Mouse (Mus musculus) kidney, embryonic 14.5 days (tissue): Measurements from ENCODE around the gene Xpo6. TPM values are rescaled to one million over a fixed set of nuclear protein-coding genes. Genes with fewer than 3 reads are reported as not detected.

Experiments used
- ATAC-seq: fragments of 200-750 bp; cut with Nextera tagmentation; 2 replicates; pipeline ENCODE4 v1.8.0; 2017; ENCODE audit warnings: moderate number of reproducible peaks, mild to moderate bottlenecking, moderate TSS enrichment, moderate library complexity; ENCODE audit not compliant: low FRiP score, low TSS enrichment
- H3K27ac ChIP-seq: fragments of 300-500 bp; sonication (generic); 2 replicates; pipeline ENCODE4 v1.5.1; 2014; ENCODE audit warnings: low read depth, mild to moderate bottlenecking, low read length, moderate library complexity, mixed read lengths
- H3K27me3 ChIP-seq: fragments of 300-500 bp; sonication (generic); 2 replicates; pipeline ENCODE4 v1.6.1; 2014; ENCODE audit warnings: mild to moderate bottlenecking, low read length; ENCODE audit not compliant: control insufficient read depth, insufficient read depth
- H3K36me3 ChIP-seq: fragments of 300-500 bp; sonication (generic); 2 replicates; pipeline ENCODE4 v1.6.1; 2014; ENCODE audit warnings: low read length, mixed read lengths; ENCODE audit not compliant: control insufficient read depth, insufficient read depth
- H3K4me1 ChIP-seq: fragments of 300-500 bp; sonication (generic); 2 replicates; pipeline ENCODE4 v1.6.1; 2014; ENCODE audit warnings: low read length, mixed read lengths; ENCODE audit not compliant: control insufficient read depth, insufficient read depth
- H3K4me2 ChIP-seq: fragments of 300-500 bp; sonication (generic); replicated peaks from 2 replicates; pipeline ENCODE4 v1.6.1; 2014; ENCODE audit warnings: low read depth, mild to moderate bottlenecking, low read length
- H3K4me3 ChIP-seq: fragments of 300-500 bp; sonication (generic); 2 replicates; pipeline ENCODE4 v1.5.1; 2014; ENCODE audit warnings: mild to moderate bottlenecking, low read length
- H3K9ac ChIP-seq: fragments of 300-500 bp; sonication (generic); 2 replicates; pipeline ENCODE4 v1.6.1; 2014; ENCODE audit warnings: low read depth, mild to moderate bottlenecking, low read length, moderate library complexity
- H3K9me3 ChIP-seq: fragments of 300-500 bp; sonication (generic); 2 replicates; pipeline ENCODE4 v1.6.1; 2016; ENCODE audit warnings: low read length; ENCODE audit not compliant: control insufficient read depth
- WGBS: fragments of 180-500 bp; shearing (Covaris S2); extraction: QIAGEN DNeasy Blood & Tissue Kit; methylation state at CpG from one replicate; pipeline ENCODE4 v1.1.7; 2014; 5-methylcytosine and 5-hydroxymethylcytosine counted together
- polyA plus RNA-seq: library from polyadenylated mRNA; unstranded; fragments of >200 nt; fragmentation: Nextera tagmentation; extraction: Ambion mirVana; gene quantifications from 2 replicates; pipeline ENCODE4 v1.2.1, GENCODE M21; 2014

Xpo6 gene
- 52.5 and 77.9 TPM in 2 replicates for polyA plus RNA-seq

DNA sequence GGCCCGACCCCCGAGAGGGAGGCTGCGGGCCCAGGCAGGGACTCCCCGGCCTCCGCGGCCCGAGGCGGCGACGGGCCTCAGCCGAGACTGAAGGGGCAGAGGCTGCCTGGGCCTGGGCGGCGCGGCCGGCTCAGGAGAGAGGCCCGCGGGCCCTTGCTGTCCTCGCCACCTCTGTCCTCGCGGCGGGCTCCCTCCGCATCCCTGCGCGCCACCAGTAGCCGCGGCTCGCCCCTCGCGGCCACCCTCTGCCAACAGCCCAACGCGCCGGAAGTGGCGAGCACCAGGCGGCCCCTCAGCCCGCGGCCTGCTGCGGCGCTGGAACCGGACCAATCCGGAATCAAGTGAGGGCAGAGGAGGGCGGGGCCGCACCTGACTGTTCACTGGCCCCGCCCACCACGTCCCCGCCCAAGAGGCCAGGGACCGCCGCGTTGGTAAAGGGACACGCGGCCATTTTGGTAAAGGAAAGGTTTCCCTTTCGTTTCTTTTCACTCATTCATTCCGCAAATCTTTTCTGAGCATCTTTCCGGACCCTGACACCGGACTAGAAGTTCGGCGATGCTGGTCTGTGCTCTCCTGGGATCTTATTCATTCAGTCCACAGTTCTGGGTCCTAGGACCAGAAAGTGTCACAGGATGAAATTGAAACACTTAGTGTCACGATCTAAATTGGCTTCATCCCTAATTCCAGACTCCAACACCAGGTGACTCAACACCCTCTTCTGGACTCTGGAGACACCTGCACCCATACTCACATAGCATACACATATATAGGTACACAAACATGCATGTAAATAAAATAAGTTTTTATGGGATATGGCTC is at the start of gene Xpo6:
Xpo6 (minus strand) TSS at position 324 of the 819 bp plus-strand sequence.
- Histone ChIP-seq H3K9ac (peak within 1 kb of the TSS; percentile 91), H3K27me3 (no peaks in the 10 kb centered on the region), H3K4me1 (peaks cover 13% of the 10 kb centered on the region; the same call in 1 of the 2 replicates), H3K4me2 (peak within 1 kb of the TSS; percentile 68), H3K9me3 (no peaks in the 10 kb centered on the region), H3K27ac (peak within 1 kb of the TSS; percentile 87), H3K4me3 (peak within 1 kb of the TSS; percentile 82), H3K36me3 (no peaks in the 10 kb centered on the region)
- WGBS = 1% methylated on average over 55 of the region's 57 CpGs
- ATAC-seq = peak; percentile 98

DNA sequence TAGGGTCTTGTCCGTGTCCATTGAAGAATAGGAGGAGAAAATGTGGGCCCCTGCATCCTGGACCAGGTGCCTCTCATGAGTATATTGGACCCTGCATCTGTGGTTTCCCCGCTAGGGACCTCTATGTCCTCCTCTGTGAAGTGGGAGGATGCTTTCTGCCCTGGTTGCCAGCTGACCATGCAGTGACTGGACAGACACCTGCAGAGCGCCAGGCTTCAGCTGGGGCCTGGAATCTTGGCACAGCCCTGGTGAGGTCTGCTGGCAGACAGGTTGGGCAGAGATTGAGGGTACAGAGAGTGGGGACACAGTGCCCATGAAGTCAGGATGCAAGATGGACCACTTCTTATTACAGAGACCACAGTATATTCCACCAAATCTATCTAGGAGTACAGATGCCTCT is 49.7 kb upstream of the Xpo6 start:
- Histone ChIP-seq H3K27ac (no peak overlapping the region), H3K36me3 (no peaks in the 10 kb centered on the region), H3K4me1 (0 out of 2 replicates have a peak, but pooled peaks cover 5% of the 10 kb centered on the region), H3K9me3 (no peaks in the 10 kb centered on the region), H3K9ac (no peak overlapping the region), H3K4me2 (no peak overlapping the region), H3K27me3 (peaks cover 3% of the 10 kb centered on the region; the same call in 1 of the 2 replicates), H3K4me3 (no peak overlapping the region)
- 89% methylated on average over 3 of the region's 3 CpGs for WGBS
- no peak for ATAC-seq

DNA sequence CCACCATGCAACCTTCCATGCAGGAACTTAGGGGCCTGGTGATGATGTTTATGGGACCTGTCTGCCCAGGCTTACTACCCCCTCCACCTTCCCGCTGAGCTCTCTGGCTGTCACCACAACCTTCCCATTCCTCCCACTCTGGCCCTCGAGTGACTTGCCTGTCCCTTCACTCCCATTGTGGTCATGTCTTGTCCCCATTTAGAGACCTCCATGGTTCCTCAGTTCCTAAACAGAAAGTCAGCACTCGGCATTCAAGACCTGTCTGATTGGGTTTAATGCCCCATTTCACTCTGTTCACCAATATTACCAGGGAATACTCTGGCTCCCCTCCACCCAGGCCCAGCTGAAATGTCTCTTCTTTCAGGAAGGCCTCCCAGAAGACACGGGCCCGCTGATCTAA is 48.8 kb upstream of the Xpo6 start:
- Histone ChIP-seq H3K36me3 (no peaks in the 10 kb centered on the region), H3K27ac (no peak overlapping the region)

DNA sequence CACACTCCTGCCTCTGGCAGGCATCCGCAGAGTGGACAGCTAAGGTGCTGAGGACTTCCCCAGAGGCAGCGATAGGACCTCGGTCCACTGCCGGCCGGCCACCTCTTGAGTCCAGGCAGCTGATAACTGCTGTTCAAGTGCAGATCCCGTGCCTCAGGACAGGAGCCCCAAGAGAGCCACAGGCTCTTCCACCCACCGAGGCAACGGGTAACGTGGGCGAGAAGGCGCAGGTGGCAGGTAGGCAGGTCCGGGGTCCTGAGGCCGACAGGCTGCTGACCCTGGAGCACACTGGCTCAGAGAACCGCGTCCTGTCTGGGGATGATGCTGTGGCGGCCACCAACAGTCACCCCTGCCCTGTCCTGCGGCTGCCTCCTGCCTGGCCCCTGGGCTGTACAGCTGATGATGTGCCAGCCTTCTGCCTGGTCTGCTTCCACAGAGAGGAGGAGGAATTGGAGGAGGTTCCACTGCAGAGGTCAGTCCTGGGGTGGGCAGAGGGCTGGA is 48.4 kb upstream of the Xpo6 start:
- H3K4me3 ChIP-seq = no peak overlapping the region
- no peak overlapping the region for H3K4me2 ChIP-seq
- 40% methylated on average over 17 of the region's 17 CpGs for WGBS
- no peaks in the 10 kb centered on the region for H3K9me3 ChIP-seq
- H3K36me3 ChIP-seq = no peaks in the 10 kb centered on the region
- no peak for ATAC-seq
- 0 out of 2 replicates have a peak, but pooled peaks cover 5% of the 10 kb centered on the region for H3K4me1 ChIP-seq
- peak overlapping the region; percentile 18; the same call in 1 of the 2 replicates for H3K9ac ChIP-seq
- peaks cover 3% of the 10 kb centered on the region; the same call in 1 of the 2 replicates for H3K27me3 ChIP-seq
- no peak overlapping the region for H3K27ac ChIP-seq

More for the DNA sequence above, 48.8 kb upstream of the Xpo6 start:
- peaks cover 3% of the 10 kb centered on the region; the same call in 1 of the 2 replicates for H3K27me3 ChIP-seq
- H3K4me1 ChIP-seq = 0 out of 2 replicates have a peak, but pooled peaks cover 5% of the 10 kb centered on the region
- no peak for ATAC-seq
- no peak overlapping the region for H3K4me2 ChIP-seq
- H3K4me3 ChIP-seq = no peak overlapping the region
- no peak overlapping the region for H3K9ac ChIP-seq
- no peaks in the 10 kb centered on the region for H3K9me3 ChIP-seq
- WGBS = 74% methylated on average over 5 of the region's 5 CpGs

DNA sequence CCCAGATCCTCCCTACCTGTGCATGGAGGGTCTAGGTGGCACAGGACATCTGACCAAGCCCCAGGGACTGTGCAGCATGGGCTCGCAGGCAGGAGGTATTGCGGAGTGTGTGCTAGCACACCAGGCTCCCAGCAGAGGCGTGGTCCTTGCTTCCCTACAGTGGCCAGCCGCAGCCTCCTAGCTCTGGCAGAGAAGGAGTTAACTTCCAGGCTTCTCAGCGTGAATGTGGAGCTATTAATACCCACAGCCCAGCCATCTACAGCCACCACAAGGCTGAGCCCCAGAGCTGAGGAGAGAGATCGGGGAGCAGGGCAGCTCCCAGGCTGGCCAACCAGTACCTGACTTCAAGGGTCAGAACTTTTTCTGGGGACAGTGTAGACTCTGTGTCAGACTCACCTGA is 47.8 kb upstream of the Xpo6 start:
- no peak overlapping the region for H3K4me2 ChIP-seq
- 0 out of 2 replicates have a peak, but pooled peaks cover 5% of the 10 kb centered on the region for H3K4me1 ChIP-seq
- peak overlapping the region; percentile 18; the same call in 1 of the 2 replicates for H3K9ac ChIP-seq
- H3K9me3 ChIP-seq = no peaks in the 10 kb centered on the region
- H3K27ac ChIP-seq = no peak overlapping the region
- no peaks in the 10 kb centered on the region for H3K36me3 ChIP-seq
- 4% methylated on average over 6 of the region's 6 CpGs for WGBS
- H3K4me3 ChIP-seq = no peak overlapping the region
- H3K27me3 ChIP-seq = peaks cover 3% of the 10 kb centered on the region; the same call in 1 of the 2 replicates
- no peak for ATAC-seq

DNA sequence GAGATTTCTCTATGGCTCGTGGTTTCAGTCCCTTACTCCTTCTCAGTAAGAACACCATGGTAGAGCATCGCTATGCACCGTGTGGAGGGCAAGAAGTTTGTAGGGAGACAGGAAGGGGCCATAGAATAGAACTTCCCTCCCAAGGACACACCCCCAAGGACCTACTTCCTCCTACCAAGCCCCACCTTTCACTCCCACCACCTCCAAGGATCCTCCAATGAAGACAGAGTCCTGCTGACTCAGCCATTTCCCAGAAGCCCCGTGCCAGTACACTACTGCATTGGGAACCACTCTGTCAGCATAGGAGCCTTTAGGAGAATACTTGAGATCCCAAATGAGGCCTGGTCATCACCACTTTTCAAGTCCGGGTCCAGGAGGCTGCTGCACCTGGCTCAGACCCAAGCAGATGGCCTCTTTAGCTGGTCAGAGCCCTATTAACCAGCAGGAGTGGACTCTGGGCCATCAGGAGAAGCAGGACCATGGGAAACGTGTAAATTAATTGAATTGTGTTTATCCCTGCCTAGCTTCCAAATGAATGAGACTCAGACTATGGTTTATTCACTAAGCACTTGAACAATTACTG is 44.0 kb upstream of the Xpo6 start:
- Histone ChIP-seq H3K27me3 (peaks cover 3% of the 10 kb centered on the region; the same call in 1 of the 2 replicates), H3K4me3 (no peak overlapping the region), H3K27ac (no peak overlapping the region), H3K9me3 (no peaks in the 10 kb centered on the region), H3K4me2 (no peak overlapping the region), H3K9ac (no peak overlapping the region), H3K4me1 (0 out of 2 replicates have a peak, but pooled peaks cover 5% of the 10 kb centered on the region), H3K36me3 (no peaks in the 10 kb centered on the region)
- WGBS = 77% methylated on average over 6 of the region's 6 CpGs
- ATAC-seq = no peak

DNA sequence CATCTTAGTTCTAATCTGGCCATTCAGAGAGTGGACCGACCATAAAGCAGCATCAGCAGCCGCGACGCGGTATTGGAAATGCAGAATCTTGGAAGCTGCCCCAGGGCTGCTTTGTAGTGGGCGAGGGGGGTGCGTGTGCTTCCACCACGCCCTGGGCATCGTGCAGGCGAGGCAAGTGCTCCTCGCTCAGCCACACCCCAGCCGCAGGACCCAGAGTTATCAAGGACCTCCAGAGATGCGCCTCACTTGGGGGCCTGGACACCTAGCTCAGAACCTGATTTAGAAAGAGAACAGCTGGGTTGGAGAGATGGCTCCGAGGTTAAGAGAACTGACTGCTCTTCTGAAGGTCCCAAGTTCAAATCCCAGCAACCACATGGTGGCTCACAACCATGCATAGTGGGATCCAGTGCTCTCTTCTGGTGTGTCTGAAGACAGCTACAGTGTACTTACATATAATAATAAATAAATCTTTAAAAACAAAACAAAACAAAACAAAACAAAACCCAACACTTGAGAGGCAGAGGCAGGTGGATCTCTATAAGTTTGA is 40.6 kb upstream of the Xpo6 start:
- 83% methylated on average over 14 of the region's 14 CpGs for WGBS
- no peaks in the 10 kb centered on the region for H3K9me3 ChIP-seq
- no peaks in the 10 kb centered on the region for H3K36me3 ChIP-seq
- H3K4me1 ChIP-seq = no peaks in the 10 kb centered on the region
- no peak overlapping the region for H3K4me3 ChIP-seq
- no peak for ATAC-seq
- no peak overlapping the region for H3K4me2 ChIP-seq
- no peaks in the 10 kb centered on the region for H3K27me3 ChIP-seq
- H3K27ac ChIP-seq = no peak overlapping the region
- H3K9ac ChIP-seq = no peak overlapping the region

DNA sequence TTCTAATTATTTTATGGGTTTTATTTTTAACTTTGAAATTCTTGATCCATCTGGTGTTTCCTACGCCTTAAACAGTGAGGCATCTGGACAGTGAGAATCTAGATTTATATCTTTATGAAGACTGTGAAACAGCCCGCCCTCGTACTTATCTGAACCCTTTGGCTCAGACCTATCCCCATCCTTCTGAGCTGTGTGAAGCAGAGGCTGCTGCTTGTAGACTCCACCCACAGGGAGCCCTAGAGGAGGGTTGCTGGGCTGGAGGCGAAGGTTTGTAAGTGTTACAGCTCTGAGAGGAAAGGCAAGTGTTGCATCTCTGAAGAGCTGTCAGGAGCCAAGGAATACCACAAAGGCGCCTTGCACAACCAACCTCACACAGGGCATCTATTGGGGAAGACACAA is 36.5 kb upstream of the Xpo6 start:
- no peak for ATAC-seq
- no peaks in the 10 kb centered on the region for H3K36me3 ChIP-seq
- no peak overlapping the region for H3K9ac ChIP-seq
- WGBS = 68% methylated on average over 5 of the region's 5 CpGs
- H3K9me3 ChIP-seq = no peaks in the 10 kb centered on the region
- no peak overlapping the region for H3K4me2 ChIP-seq
- no peak overlapping the region for H3K27ac ChIP-seq
- H3K4me1 ChIP-seq = no peaks in the 10 kb centered on the region
- no peaks in the 10 kb centered on the region for H3K27me3 ChIP-seq
- H3K4me3 ChIP-seq = no peak overlapping the region
